ENCODE assay signal across 9 mouse cellular contexts in the genomic region with DNA sequence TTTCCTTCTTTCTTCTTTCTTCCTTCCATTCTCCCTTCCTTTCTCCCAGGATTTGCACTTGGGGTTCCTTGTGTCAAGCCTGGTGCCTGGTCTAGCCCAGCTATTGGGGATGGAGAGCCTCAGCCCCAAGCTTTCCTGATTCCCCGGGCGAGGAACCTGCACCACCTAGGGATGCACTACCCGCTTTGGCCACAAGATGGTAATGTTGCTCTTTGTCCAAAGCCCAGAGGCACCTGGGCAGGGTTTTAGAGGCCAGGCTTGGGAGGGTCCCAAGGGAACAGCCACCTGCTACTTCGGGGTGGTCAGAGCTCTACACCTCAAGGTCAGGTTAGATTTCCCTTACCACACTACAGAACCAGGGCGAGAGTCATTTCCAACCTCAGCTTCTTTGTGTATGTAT. TPM values are rescaled to one million over a fixed set of nuclear protein-coding genes. Genes with fewer than 3 reads are reported as not detected.
A peak's percentile ranks its signal among the peaks of the same experiment; 100 is the strongest.
DNase-seq lines count a peak whose midpoint lies in the region; ATAC-seq and TF ChIP-seq lines count a peak whose summit lies in the region.
"Had no signal": no experiment of that assay in that cellular context is flagged by ENCODE, and none has a peak within 500 bp of the region (broad histone marks: within the 10 kb centered on the region; RNA-seq: fewer than 3 reads in every experiment).

No protein-coding gene starts in this region.

- H3K9me3 ChIP-seq in forebrain, embryonic 11.5 days (ENCODE audit: control insufficient read depth, low read length), result peaks cover 2% of the 10 kb centered on the region; the same call in 1 of the 2 replicates
- peaks cover 5% of the 10 kb centered on the region; the same call in 1 of the 2 replicates for H3K9me3 ChIP-seq in forebrain, embryonic 12.5 days
- no peaks in the 10 kb centered on the region for H3K9me3 ChIP-seq in midbrain, embryonic 16.5 days (replicated peaks; ENCODE audit: control insufficient read depth, low read length, poor library complexity, severe bottlenecking)
- H3K9me3 ChIP-seq in stomach, postnatal 0 days (ENCODE audit: control insufficient read depth, low read length), result no peaks in the 10 kb centered on the region
- H3K9me3 ChIP-seq: limb, embryonic 13.5 days had no signal

- no peak overlapping the region for H3K9ac ChIP-seq in forebrain, embryonic 11.5 days (ENCODE audit: low read length)
- no peak overlapping the region for H3K9ac ChIP-seq in forebrain, embryonic 12.5 days
- H3K9ac ChIP-seq in midbrain, embryonic 16.5 days (ENCODE audit: low read depth, low read length), result no peak overlapping the region
- H3K9ac ChIP-seq in stomach, postnatal 0 days (ENCODE audit: low read length), result no peak overlapping the region
- H3K9ac ChIP-seq: limb, embryonic 13.5 days had no signal

- no peak for ATAC-seq in forebrain, embryonic 11.5 days (replicated peaks; ENCODE audit: low FRiP score)
- no peak for ATAC-seq in forebrain, embryonic 12.5 days (ENCODE audit: low FRiP score)
- 0 out of 2 replicates have a peak, but pooled peaks have one; percentile 10 for ATAC-seq in midbrain, embryonic 16.5 days
- 0 out of 2 replicates have a peak, but pooled peaks have one; percentile 22 for ATAC-seq in stomach, postnatal 0 days (ENCODE audit: low FRiP score, low TSS enrichment)

- TF ChIP-seq CTCF in stomach, postnatal 0 days (IDR thresholded peaks at IDR 0.05; ENCODE audit: low read depth), result peak; percentile 95

- H3K27me3 ChIP-seq in forebrain, embryonic 11.5 days (ENCODE audit: control insufficient read depth, insufficient read depth, low read length), result peaks cover 33% of the 10 kb centered on the region
- H3K27me3 ChIP-seq in forebrain, embryonic 12.5 days, result peaks cover 60% of the 10 kb centered on the region
- peaks cover 3% of the 10 kb centered on the region; the same call in 1 of the 2 replicates for H3K27me3 ChIP-seq in midbrain, embryonic 16.5 days (ENCODE audit: control insufficient read depth, insufficient read depth, low read depth, low read length)
- peaks cover 20% of the 10 kb centered on the region for H3K27me3 ChIP-seq in stomach, postnatal 0 days (ENCODE audit: control insufficient read depth, insufficient read depth, low read length)

- TF ChIP-seq EP300 in stomach, postnatal 0 days (optimal IDR thresholded peaks at IDR 0.05), result no peak

- no peaks in the 10 kb centered on the region for H3K36me3 ChIP-seq in forebrain, embryonic 11.5 days (ENCODE audit: control insufficient read depth, insufficient read depth, low read length)
- H3K36me3 ChIP-seq in forebrain, embryonic 12.5 days (replicated peaks), result no peaks in the 10 kb centered on the region
- H3K36me3 ChIP-seq in midbrain, embryonic 16.5 days (ENCODE audit: control insufficient read depth, insufficient read depth, low read length), result no peaks in the 10 kb centered on the region
- no peaks in the 10 kb centered on the region for H3K36me3 ChIP-seq in stomach, postnatal 0 days (ENCODE audit: control insufficient read depth, insufficient read depth, low read length)
- H3K36me3 ChIP-seq: limb, embryonic 13.5 days had no signal

- H3K27ac ChIP-seq in forebrain, embryonic 11.5 days (ENCODE audit: low read depth, low read length), result no peak overlapping the region
- no peak overlapping the region for H3K27ac ChIP-seq in forebrain, embryonic 12.5 days
- no peak overlapping the region for H3K27ac ChIP-seq in midbrain, embryonic 16.5 days (ENCODE audit: low read length)
- no peak overlapping the region for H3K27ac ChIP-seq in stomach, postnatal 0 days (replicated peaks)
- H3K27ac ChIP-seq: limb, embryonic 13.5 days had no signal

- no peak overlapping the region for H3K4me2 ChIP-seq in forebrain, embryonic 11.5 days (ENCODE audit: low read depth, low read length, severe bottlenecking)
- no peak overlapping the region for H3K4me2 ChIP-seq in forebrain, embryonic 12.5 days
- H3K4me2 ChIP-seq in midbrain, embryonic 16.5 days (ENCODE audit: low read length), result no peak overlapping the region
- no peak overlapping the region for H3K4me2 ChIP-seq in stomach, postnatal 0 days (replicated peaks; ENCODE audit: low read depth)
- H3K4me2 ChIP-seq: limb, embryonic 13.5 days had no signal

- peaks cover 10% of the 10 kb centered on the region for H3K4me1 ChIP-seq in forebrain, embryonic 11.5 days (replicated peaks; ENCODE audit: control insufficient read depth, insufficient read depth, low read length)
- peaks cover 27% of the 10 kb centered on the region for H3K4me1 ChIP-seq in forebrain, embryonic 12.5 days
- peaks cover 17% of the 10 kb centered on the region; the same call in 1 of the 2 replicates for H3K4me1 ChIP-seq in midbrain, embryonic 16.5 days (ENCODE audit: control insufficient read depth, insufficient read depth, low read length)
- no peaks in the 10 kb centered on the region for H3K4me1 ChIP-seq in stomach, postnatal 0 days (replicated peaks; ENCODE audit: control insufficient read depth, insufficient read depth)

- DNase-seq in forebrain, embryonic 11.5 days (ENCODE audit: low spot score), result peak; percentile 87
- peak; percentile 63 for DNase-seq in adipocyte (ENCODE audit: low spot score)
- peak; percentile 61 for DNase-seq in embryo, embryonic 11.5 days (ENCODE audit: low read depth, low spot score)
- peak; percentile 81 for DNase-seq in heart, postnatal 4 days
- DNase-seq in left cerebral cortex, adult 18-20 months (ENCODE audit: low spot score in 2 of 2), result peak; percentile 83 to 93
- DNase-seq in stomach, postnatal 0 days (ENCODE audit: low spot score), result peak; percentile 75

- no peak overlapping the region for H3K4me3 ChIP-seq in forebrain, embryonic 11.5 days (ENCODE audit: low read depth, low read length)
- H3K4me3 ChIP-seq in forebrain, embryonic 12.5 days (replicated peaks), result no peak overlapping the region
- no peak overlapping the region for H3K4me3 ChIP-seq in midbrain, embryonic 16.5 days (ENCODE audit: low read depth, low read length)
- no peak overlapping the region for H3K4me3 ChIP-seq in stomach, postnatal 0 days (ENCODE audit: low read depth, low read length)
- H3K4me3 ChIP-seq: limb, embryonic 13.5 days had no signal

- 3% methylated on average over 5 of the region's 5 CpGs for WGBS in forebrain, embryonic 11.5 days
- WGBS in forebrain, embryonic 12.5 days, result 3% methylated on average over 5 of the region's 5 CpGs
- 3% methylated on average over 5 of the region's 5 CpGs for WGBS in midbrain, embryonic 16.5 days
- 0% methylated on average over 5 of the region's 5 CpGs for WGBS in stomach, postnatal 0 days

RNA-seq across cellular contexts. Expression of a gene that starts 2.5 kb away (rescaled TPM):
- 0.67 and 1.0 TPM in 2 replicates for polyA plus RNA-seq in forebrain, embryonic 11.5 days (2014; fragmentation: Nextera tagmentation; extraction: Ambion mirVana)
- 1.6 and 1.8 TPM in 2 replicates for polyA plus RNA-seq in forebrain, embryonic 12.5 days (2016; fragmentation: Nextera tagmentation; extraction: Ambion mirVana)
- under 1 TPM in 1 of 2 experiments, not detected in 1; 0.19 TPM for total RNA-seq in heart, postnatal 4 days (2021)
- 100 to 1,000 TPM; 116 to 123 TPM for total RNA-seq in left cerebral cortex, adult 18-20 months (2021)
- polyA plus RNA-seq in midbrain, embryonic 16.5 days (2015; fragmentation: Nextera tagmentation; extraction: Ambion mirVana), result 5.5 and 6.6 TPM in 2 replicates
- 0.21 and 0.30 TPM in 2 replicates for polyA plus RNA-seq in stomach, postnatal 0 days (2015; fragmentation: Nextera tagmentation; extraction: Ambion mirVana)

RNA-seq across cellular contexts. Expression of a gene that starts 53.5 kb away (rescaled TPM):
- 55.4 and 56.6 TPM in 2 replicates for polyA plus RNA-seq in forebrain, embryonic 11.5 days (2014; fragmentation: Nextera tagmentation; extraction: Ambion mirVana)
- polyA plus RNA-seq in forebrain, embryonic 12.5 days (2016; fragmentation: Nextera tagmentation; extraction: Ambion mirVana), result 54.8 and 62.3 TPM in 2 replicates
- total RNA-seq in heart, postnatal 4 days (2021), result 1 to 10 TPM; 6.6 to 6.9 TPM
- 10 to 100 TPM; 45.7 to 49.5 TPM for total RNA-seq in left cerebral cortex, adult 18-20 months (2021)
- 100 and 125 TPM in 2 replicates for polyA plus RNA-seq in midbrain, embryonic 16.5 days (2015; fragmentation: Nextera tagmentation; extraction: Ambion mirVana)
- polyA plus RNA-seq in stomach, postnatal 0 days (2015; fragmentation: Nextera tagmentation; extraction: Ambion mirVana), result 39.7 and 41.4 TPM in 2 replicates

Comparison
In these comparisons a context has a peak if more than half of its experiments do, and no peak if none do; other contexts are left out.
1. ATAC-seq: peak in midbrain, embryonic 16.5 days (single experiment) and stomach, postnatal 0 days (single experiment); none in forebrain, embryonic 11.5 days (single experiment) and forebrain, embryonic 12.5 days (single experiment).
2. Peak in every context shown above with its lines, with median percentiles within 50 percentile points of each other: DNase-seq.